Mouse (Mus musculus) kidney, postnatal 0 days (tissue): ENCODE measurements around the gene Ttc7b. TPM values are rescaled to one million over a fixed set of nuclear protein-coding genes. Genes with fewer than 3 reads are reported as not detected.

Source experiments
- ATAC-seq: fragments of 200-750 bp; cut with Nextera tagmentation; replicated peaks from 2 replicates; pipeline ENCODE4 v1.8.0; 2017; ENCODE audit warnings: low read depth, moderate number of reproducible peaks, moderate TSS enrichment, moderate library complexity; ENCODE audit not compliant: low FRiP score
- DNase-seq: peaks from one replicate; pipeline ENCODE4 v3.0.0-alpha.2; 2016; ENCODE audit warnings: low spot score
- H3K27ac ChIP-seq: fragments of 300-500 bp; sonication (generic); 2 replicates; pipeline ENCODE4 v1.5.1; 2014; ENCODE audit warnings: mild to moderate bottlenecking
- H3K27me3 ChIP-seq: fragments of 300-500 bp; sonication (generic); 2 replicates; pipeline ENCODE4 v1.6.1; 2014; ENCODE audit warnings: low read length, mixed read lengths; ENCODE audit not compliant: insufficient read depth
- H3K36me3 ChIP-seq: fragments of 300-500 bp; sonication (generic); 2 replicates; pipeline ENCODE4 v1.6.1; 2014; ENCODE audit warnings: low read length, mixed read lengths; ENCODE audit not compliant: insufficient read depth
- H3K4me1 ChIP-seq: fragments of 300-500 bp; sonication (generic); replicated peaks from 2 replicates; pipeline ENCODE4 v1.6.1; 2014; ENCODE audit warnings: antibody characterized with exemption, low read length, mixed read lengths; ENCODE audit not compliant: insufficient read depth
- H3K4me2 ChIP-seq: fragments of 300-500 bp; sonication (generic); 2 replicates; pipeline ENCODE4 v1.6.1; 2014; ENCODE audit warnings: mild to moderate bottlenecking, low read length, moderate library complexity, mixed read lengths
- H3K4me3 ChIP-seq: fragments of 300-500 bp; sonication (generic); replicated peaks from 2 replicates; pipeline ENCODE4 v1.5.1; 2014; ENCODE audit warnings: low read depth, low read length
- H3K9ac ChIP-seq: fragments of 300-500 bp; sonication (generic); 2 replicates; pipeline ENCODE4 v1.6.1; 2014; ENCODE audit warnings: low read depth, low read length
- H3K9me3 ChIP-seq: fragments of 300-500 bp; sonication (generic); replicated peaks from 2 replicates; pipeline ENCODE4 v1.6.1; 2016; ENCODE audit warnings: low read length, inconsistent platforms, mixed read lengths
- CTCF ChIP-seq: IDR thresholded peaks from 2 replicates; pipeline ENCODE4 v1.5.1; 2016; ENCODE audit warnings: antibody characterized with exemption, low read depth, mild to moderate bottlenecking, moderate library complexity
- WGBS: fragments of 180-500 bp; shearing (Covaris S2); extraction: QIAGEN DNeasy Blood & Tissue Kit; methylation state at CpG from one replicate; pipeline ENCODE4 v1.1.7; 2014; 5-methylcytosine and 5-hydroxymethylcytosine counted together
- polyA plus RNA-seq: library from polyadenylated mRNA; unstranded; fragments of >200 nt; fragmentation: Nextera tagmentation; extraction: Ambion mirVana; gene quantifications from 2 replicates; pipeline ENCODE4 v1.2.1, GENCODE M21; 2015

Ttc7b gene
- polyA plus RNA-seq, 1 experiment from 2014 or later: 6.1 TPM

DNA sequence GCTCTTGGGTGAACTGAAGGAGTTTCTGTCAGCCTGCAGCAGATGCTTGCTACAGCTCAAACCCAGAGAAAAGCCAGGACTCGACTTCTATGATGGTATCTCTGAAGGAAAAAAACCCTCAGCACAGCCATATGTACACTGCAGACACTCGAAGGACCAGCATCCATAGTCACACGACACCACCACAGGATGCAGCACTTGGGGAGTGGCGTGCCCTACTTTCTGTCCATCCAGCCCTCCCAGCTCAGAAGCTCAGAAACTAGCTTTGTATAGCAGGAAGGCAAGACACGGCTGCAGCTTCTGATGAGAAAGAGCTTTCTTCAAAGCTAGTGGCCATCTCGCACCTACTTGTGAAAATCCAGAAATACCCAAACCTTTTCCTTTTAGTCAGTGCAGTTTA, 104.8 kb downstream of the Ttc7b start:
- no peak overlapping the region for H3K4me3 ChIP-seq
- DNase-seq: no peak
- WGBS: 49% methylated on average over 6 of the region's 6 CpGs
- no peak overlapping the region for H3K4me2 ChIP-seq
- no peak overlapping the region for H3K27ac ChIP-seq
- no peak overlapping the region for H3K9ac ChIP-seq
- peaks cover 5% of the 10 kb centered on the region; the same call in 1 of the 2 replicates for H3K36me3 ChIP-seq
- H3K4me1 ChIP-seq: no peaks in the 10 kb centered on the region
- no peaks in the 10 kb centered on the region for H3K27me3 ChIP-seq
- H3K9me3 ChIP-seq: no peaks in the 10 kb centered on the region
- no peak for ATAC-seq
- no peak for TF ChIP-seq CTCF

DNA sequence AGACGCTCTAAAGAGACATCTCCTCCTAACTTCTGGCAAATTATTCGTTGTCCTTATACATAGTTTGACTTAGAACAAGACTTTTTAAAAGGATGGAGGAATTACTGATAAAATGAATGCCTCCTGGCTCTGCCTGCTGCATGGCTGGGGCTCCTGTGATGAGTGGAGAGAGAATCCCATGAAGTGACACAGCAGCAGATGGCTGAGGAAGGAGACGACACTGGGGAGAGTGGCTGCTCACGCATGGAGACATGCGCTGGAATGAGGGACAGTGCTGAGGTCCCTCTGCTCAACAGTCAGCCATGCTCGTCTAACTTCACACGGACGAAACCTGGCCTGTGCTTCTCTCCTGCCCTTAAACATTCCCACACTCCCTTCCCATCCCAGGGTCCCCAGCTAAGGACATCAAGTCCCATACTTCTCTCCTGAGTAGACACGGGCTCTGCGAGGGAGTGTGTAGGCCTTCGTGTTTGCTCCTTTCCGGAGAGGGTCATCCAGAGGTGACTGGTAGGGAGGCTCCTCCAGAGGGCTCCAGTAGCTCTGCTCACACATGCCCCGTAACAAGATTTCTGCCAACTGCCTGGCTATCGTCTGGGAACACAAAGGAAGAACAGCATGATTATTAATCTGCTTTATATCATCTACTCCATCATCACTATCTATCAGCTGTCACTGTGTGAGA, 105.8 kb downstream of the Ttc7b start:
- Histone ChIP-seq H3K36me3 (peaks cover 5% of the 10 kb centered on the region; the same call in 1 of the 2 replicates), H3K4me2 (no peak overlapping the region), H3K9ac (no peak overlapping the region), H3K4me1 (no peaks in the 10 kb centered on the region), H3K27me3 (no peaks in the 10 kb centered on the region), H3K27ac (no peak overlapping the region), H3K9me3 (no peaks in the 10 kb centered on the region), H3K4me3 (no peak overlapping the region)
- peak; percentile 14 for DNase-seq
- WGBS: 56% methylated on average over 14 of the region's 14 CpGs
- no peak; the same call in 1 of the 2 replicates for ATAC-seq
- TF ChIP-seq CTCF: no peak

- H3K4me2 ChIP-seq: no peak overlapping the region
- H3K27ac ChIP-seq: no peak overlapping the region
- TF ChIP-seq CTCF: no peak
- no peaks in the 10 kb centered on the region for H3K36me3 ChIP-seq
- no peak overlapping the region for H3K4me3 ChIP-seq
- ATAC-seq: no peak
- H3K9ac ChIP-seq: no peak overlapping the region
- no peaks in the 10 kb centered on the region for H3K9me3 ChIP-seq
- 92% methylated on average over 11 of the region's 11 CpGs for WGBS
- no peaks in the 10 kb centered on the region for H3K4me1 ChIP-seq
- no peaks in the 10 kb centered on the region for H3K27me3 ChIP-seq
- no peak for DNase-seq
Measured at GRCm38 (mm10) chr12:100408714-100409113, 111.9 kb downstream of the Ttc7b start.

- H3K4me1 ChIP-seq: no peaks in the 10 kb centered on the region
- H3K4me3 ChIP-seq: no peak overlapping the region
- no peaks in the 10 kb centered on the region for H3K27me3 ChIP-seq
- ATAC-seq: no peak
- DNase-seq: no peak
- no peak overlapping the region for H3K27ac ChIP-seq
- no peak overlapping the region for H3K4me2 ChIP-seq
- no peaks in the 10 kb centered on the region for H3K36me3 ChIP-seq
- H3K9ac ChIP-seq: no peak overlapping the region
- TF ChIP-seq CTCF: no peak
- WGBS: 83% methylated on average over 8 of the region's 8 CpGs
- no peaks in the 10 kb centered on the region for H3K9me3 ChIP-seq
Measured at GRCm38 (mm10) chr12:100408143-100408542, 112.5 kb downstream of the Ttc7b start.

DNA sequence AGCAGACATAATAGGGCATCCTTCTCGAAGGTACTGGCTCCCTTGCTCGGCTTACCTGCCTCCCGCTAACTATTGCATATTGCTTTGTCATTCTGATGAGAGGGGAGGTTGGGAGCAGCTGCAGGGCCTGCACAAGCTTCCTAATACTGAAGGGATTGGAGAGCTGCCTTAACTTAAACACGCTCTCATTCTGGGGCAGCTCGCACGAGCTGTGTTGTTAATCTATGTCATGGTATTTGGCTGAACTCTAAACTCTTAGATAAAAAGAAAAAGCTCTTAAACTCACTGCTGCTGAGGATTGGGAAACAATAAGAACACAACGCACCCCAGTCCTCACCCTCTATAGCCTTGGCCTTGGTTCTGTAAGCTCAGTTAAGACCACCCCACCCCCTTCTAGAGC, 113.3 kb downstream of the Ttc7b start:
- no peak overlapping the region for H3K9ac ChIP-seq
- no peaks in the 10 kb centered on the region for H3K27me3 ChIP-seq
- DNase-seq (peak; percentile 21), ATAC-seq (no peak)
- H3K4me1 ChIP-seq: no peaks in the 10 kb centered on the region
- no peak overlapping the region for H3K4me3 ChIP-seq
- H3K36me3 ChIP-seq: 0 out of 2 replicates have a peak, but pooled peaks cover 4% of the 10 kb centered on the region
- WGBS: 63% methylated on average over 7 of the region's 7 CpGs
- no peak for TF ChIP-seq CTCF
- no peaks in the 10 kb centered on the region for H3K9me3 ChIP-seq
- no peak overlapping the region for H3K27ac ChIP-seq
- no peak overlapping the region for H3K4me2 ChIP-seq

DNA sequence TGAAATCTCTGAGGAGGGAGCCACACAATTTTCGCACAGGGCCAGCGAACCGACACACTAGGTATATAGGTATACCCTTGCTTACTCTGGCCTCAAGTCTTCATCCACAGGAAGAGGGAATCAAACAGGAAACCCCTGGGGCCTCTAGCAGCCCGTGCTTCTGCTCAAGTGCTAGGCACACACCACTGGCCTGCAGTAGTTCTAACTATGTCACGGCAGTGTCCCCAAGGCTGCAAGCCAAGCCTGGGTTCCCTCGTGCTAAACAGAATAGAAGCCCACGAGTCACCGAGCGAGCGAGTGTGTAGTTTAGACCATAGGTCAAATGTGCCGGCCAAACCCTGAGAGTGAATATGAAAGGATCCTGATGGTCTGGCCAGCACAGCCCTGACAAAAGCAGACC, 114.5 kb downstream of the Ttc7b start:
- no peak for DNase-seq
- Histone ChIP-seq H3K4me1 (no peaks in the 10 kb centered on the region), H3K9ac (no peak overlapping the region), H3K4me2 (no peak overlapping the region), H3K9me3 (no peaks in the 10 kb centered on the region), H3K27me3 (no peaks in the 10 kb centered on the region), H3K27ac (no peak overlapping the region), H3K36me3 (peaks cover 13% of the 10 kb centered on the region; the same call in 1 of the 2 replicates), H3K4me3 (no peak overlapping the region)
- ATAC-seq: no peak
- WGBS: 80% methylated on average over 11 of the region's 11 CpGs
- TF ChIP-seq CTCF: no peak
